Mouse (Mus musculus): ENCODE results near the gene Cryl1. TPM values are rescaled to one million over a fixed set of nuclear protein-coding genes. Genes with fewer than 3 reads are reported as not detected.

Gene Cryl1
- total RNA-seq, 2 experiments from 2014 or later = 17.4 to 22.3 TPM

DNA sequence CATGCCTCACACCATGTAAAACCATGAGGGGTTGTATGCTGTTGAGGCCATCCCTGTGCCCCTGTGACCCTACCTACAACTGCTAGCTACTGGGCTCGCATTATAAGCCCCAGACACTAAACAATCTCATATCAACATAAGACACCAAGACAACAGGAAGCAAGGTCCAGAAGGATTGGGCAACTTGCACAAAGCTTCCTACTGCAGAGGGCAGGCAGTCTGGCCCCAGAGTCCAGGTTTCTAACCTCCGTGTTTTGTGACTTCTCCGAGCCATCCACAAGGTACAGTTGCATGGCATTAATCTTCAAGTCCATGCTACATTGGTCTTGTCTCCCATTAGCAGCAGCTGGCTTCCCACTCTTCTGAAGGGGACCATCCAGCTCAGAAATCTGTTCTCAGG is 129.4 kb downstream of the Cryl1 start:
- intact Hi-C loops (cut with DNase I) = no loop called here
- DNase-seq (ENCODE audit: low spot score in 2 of 2) = no peak

DNA sequence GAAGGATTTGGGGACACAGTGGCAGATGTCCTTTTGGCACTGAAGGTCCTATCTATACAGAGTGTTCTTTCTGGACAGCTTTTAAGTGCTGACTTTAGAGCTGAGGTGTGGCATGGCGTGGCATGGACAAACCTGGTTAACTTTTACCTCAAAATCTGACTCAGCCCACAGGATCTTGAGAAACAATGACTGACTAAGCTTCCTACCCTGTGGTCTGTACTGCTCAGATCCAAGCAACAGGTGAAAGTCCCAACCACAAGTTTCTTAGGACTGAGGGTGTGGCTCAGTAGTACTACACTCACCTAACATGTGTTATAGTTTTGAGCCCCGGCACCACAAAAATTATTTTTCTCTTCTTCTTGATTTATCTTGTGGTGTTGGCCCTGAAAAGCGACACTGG is 130.0 kb downstream of the Cryl1 start:
- DNase-seq (ENCODE audit: low spot score in 2 of 2) = no peak
- intact Hi-C loops (cut with DNase I) = no loop called here

DNA sequence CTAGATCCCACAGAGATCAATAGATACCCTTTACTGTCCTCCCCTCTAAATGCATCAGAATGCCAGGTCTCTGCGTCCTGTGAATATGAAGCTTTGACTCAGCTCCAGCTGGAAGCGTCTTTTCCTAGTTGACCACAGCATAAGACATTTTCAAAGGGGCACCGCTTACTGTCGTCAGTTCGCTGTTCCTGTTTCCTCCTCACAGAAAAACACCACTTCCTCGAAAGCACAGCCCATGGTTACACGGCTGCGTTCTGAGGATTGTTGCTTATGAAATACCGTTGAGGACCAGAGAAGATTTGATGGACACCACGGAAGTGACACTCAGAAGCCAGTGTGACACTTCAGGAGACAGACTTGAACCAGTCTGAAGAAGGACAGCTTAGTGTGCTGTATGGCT is 134.4 kb downstream of the Cryl1 start:
- intact Hi-C loops (cut with DNase I) = no loop called here
- DNase-seq (ENCODE audit: low spot score in 2 of 2) = no peak

DNA sequence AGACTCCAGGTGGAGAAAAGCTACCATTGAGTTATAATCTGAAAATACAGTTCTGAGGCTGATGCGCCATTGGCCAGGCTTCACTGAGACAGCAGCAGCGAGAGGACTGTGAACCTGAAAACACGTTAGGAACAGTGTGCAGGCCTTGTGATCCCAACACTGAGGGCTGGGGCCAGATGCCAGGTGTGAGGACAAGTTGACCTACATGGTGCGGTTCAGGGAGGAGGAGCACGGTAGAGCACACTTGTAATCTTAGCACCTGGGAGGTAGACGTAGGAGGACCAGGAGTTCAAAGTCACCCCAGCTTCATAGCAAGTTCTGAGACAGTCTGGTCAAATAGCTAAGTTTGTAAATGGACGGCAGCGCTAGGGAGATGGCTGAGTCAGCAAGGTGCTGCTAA is 139.0 kb downstream of the Cryl1 start:
- intact Hi-C loops (cut with DNase I) = no loop called here
- no peak for DNase-seq (ENCODE audit: low spot score in 2 of 2)

DNA sequence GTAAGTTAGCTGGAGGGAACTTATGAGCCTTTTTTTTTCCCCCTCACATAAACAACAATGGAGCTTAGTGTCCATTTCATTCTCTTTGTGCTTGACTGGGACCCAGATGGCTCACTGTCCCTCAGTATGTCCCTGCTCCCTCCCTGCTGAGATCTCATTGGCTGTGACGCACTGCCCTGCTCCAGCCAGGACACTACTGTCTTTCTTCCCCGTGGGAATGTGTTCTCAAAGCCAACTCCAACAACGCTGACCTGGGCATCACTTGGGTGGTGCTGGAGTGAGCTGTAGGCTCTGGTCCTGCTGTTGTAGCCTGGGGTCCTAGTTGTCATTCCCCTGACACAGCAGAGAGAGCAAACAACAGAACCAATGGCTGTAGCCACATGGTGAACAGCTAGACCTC is 149.7 kb downstream of the Cryl1 start:
- intact Hi-C loops (cut with DNase I) = no loop called here
- DNase-seq (ENCODE audit: low spot score in 2 of 2) = no peak

DNA sequence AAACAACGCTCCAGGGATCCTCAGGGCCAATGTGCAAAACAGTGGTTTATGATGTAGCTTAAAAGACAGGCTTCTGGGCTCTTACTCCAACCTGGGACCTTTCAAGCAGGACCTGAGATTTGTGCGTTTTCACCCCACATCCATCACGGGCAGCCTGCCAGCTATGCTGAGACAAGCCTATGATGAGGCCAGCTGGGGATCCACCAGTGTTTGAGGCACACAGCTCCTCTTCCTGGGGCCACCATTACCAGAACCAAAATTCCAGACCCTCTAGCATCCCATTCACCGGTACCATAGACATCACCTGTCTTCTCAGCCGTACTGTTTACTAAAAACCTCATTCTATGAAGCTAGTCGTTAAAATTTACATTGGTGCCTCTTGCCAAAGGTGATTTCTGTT is 151.8 kb downstream of the Cryl1 start:
- intact Hi-C loops (cut with DNase I) = no loop called here

DNA sequence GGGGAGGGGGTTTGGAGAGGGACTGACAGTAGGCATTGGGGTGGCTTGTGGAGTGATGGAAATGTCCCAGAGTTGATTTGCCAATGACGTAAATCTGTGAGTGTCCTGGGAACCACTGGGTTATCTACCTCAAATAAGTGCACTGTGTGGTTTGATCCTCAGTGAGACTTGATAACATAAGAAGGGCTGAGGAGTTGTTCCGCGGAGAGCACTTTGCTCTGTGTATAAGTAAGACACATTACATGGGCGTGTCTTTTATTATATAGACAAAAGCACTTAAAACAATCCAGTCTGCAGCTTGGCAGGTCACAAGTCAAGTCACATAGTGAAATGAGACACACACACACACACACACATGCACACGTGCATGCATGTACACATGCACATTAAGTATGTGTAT is 155.4 kb downstream of the Cryl1 start:
- DNase-seq (ENCODE audit: low spot score in 2 of 2) = no peak
- intact Hi-C loops (cut with DNase I) = no loop called here

More for the DNA sequence above, 151.8 kb downstream of the Cryl1 start:
- no peak for DNase-seq (ENCODE audit: low spot score in 2 of 2)

DNA sequence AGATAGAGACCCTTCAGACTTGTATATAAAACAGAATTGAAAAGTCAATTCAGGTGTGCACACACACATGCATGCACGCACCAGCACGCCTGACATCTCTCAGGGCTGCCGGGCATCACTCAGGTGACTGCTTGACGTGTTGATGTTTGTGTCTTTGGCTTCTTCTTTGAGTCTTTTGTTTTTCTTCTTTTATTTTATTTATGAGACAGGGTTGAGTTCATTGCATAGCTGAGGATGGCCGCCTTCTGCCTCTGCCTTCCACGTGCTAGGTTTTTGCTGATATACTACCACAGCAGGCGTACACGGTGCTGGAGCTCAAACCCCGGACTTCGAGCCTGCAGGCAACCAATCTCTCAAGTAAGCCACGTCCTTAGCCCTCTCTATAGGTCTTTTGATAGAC is 163.1 kb downstream of the Cryl1 start:
- no peak for DNase-seq (ENCODE audit: low spot score in 2 of 2)
- intact Hi-C loops (cut with DNase I) = no loop called here

DNA sequence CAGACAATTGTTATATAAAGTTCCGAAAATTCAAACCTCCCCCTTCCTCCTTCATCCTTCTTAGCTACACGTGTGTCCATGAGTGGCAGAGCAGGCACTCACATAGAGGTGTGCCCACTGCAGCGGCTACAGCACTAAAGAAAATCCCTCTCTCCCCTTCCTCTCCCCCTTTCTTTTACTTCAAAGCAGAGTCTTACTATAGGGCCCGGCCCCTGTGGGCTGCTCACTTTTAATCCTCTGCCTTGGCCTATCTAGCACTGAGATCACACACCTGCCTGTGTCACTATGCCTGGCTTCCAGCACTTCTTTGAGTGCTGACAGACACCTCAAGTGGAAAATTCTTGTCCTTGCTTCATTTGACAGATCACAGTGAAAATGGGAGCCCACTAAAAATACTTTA is 163.6 kb downstream of the Cryl1 start:
- intact Hi-C loops (cut with DNase I) = no loop called here
- no peak for DNase-seq (ENCODE audit: low spot score in 2 of 2)

DNA sequence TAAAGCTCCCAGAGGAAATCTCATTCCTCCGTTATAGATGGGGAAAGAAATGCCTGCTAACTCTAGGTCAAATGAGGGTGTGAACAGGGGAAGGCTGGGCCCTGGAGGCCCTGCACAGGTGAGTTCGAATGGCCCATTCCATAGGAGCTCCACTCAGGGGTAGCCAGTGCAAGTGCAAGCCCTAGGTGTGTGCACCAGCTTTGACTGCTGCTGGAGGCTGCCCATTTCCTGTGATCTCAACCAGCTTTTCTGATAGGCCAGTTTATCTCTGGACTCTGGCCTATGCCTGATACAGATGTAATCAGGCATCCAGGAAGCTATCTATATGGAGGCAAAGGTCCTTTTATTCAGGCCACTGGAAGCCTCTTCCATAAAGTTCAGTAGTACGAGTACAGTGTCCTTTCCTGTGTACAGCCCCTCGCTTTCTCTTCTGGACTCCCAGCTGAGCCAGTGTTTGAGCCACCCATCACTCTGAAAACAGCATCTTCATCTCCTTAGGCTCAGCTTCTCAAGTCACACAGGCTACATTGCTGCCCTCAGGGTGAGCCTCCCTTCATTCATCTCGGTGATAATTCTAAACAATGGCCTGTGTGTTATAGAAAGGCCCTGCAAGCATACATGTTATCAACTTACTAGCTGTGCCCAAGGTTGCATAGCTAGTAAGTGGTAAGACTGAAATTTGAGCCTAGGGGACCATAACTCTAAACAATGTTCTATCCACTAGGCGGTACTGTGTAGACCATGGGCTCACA is 167.9 kb downstream of the Cryl1 start:
- intact Hi-C loops (cut with DNase I) = no loop called here
- DNase-seq (ENCODE audit: low spot score in 2 of 2) = no peak

Other genes with a start within 250 kb of the Cryl1 start
- 10 to 100 TPM; 18.9 to 23.0 TPM for gene Ift88, start 25.5 kb upstream of the Cryl1 start, total RNA-seq (2021)
- 10 to 100 TPM; 15.0 to 17.1 TPM for gene Il17d, start 126.2 kb upstream of the Cryl1 start, total RNA-seq (2021)
- 10 to 100 TPM; 33.1 to 38.1 TPM for gene Eef1akmt1, start 173.1 kb upstream of the Cryl1 start, total RNA-seq (2021)